In the genomic region with DNA sequence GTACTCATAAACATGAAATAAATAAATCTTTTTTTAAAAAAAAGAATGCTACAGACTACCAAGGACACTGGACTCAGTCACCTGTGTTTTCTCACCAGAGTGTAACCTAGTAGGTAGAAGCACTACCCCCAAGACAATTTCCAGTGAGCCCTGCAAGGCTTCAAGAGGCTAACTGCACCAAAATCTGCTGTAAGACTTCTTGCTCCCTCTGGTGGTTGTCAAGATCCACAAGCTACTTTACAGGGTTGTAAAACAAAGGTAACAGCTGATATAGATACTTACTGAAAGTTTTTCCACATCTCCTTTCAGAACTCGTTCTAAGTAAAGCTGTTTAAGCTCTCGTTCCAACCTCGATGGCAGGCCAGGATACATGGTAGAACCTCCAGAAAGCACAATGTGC, we compare ENCODE assay signal across 7 mouse cellular contexts. TPM values are rescaled to one million over a fixed set of nuclear protein-coding genes. Genes with fewer than 3 reads are reported as not detected.
A peak's percentile ranks its signal among the peaks of the same experiment; 100 is the strongest.
DNase-seq lines count a peak whose midpoint lies in the region; TF ChIP-seq lines count a peak whose summit lies in the region.

No protein-coding gene starts in this region.

- DNase-seq in left cerebral cortex, adult 2 months (ENCODE audit: extremely low spot score in 1 of 2, low spot score in 2 of 2), result no peak
- DNase-seq in left cerebral cortex, adult 8-10 months (ENCODE audit: low spot score in 2 of 2), result no peak
- DNase-seq in MEL (ENCODE audit: low read depth, low spot score), result peak; percentile 70
- DNase-seq in c-Kit-positive CD71-negative TER-119-negative erythroid progenitor cells, embryonic 14.5 days (ENCODE audit: low read depth), result peak; percentile 18
- DNase-seq in heart, embryonic 10.5 days (ENCODE audit: low spot score), result peak; percentile 42
- DNase-seq in lung, postnatal 14 days, result peak; percentile 18
- no peak for DNase-seq in urinary bladder, postnatal 36 days (ENCODE audit: low spot score in 2 of 2)

- TF ChIP-seq EP300 in MEL (IDR thresholded peaks at IDR 0.05; ENCODE audit: low read depth in 1 of 2, low read length in 2 of 2), result no peak

- 0 out of 2 replicates have a peak, but pooled peaks cover 1% of the 10 kb centered on the region for H3K79me2 ChIP-seq in MEL (ENCODE audit: control insufficient read depth, insufficient read depth, low read length, poor library complexity)

- no peak overlapping the region for H3K4me3 ChIP-seq in left cerebral cortex, adult 2 months
- H3K4me3 ChIP-seq in MEL (ENCODE audit: control insufficient read depth in 1 of 2, insufficient read depth in 1 of 2, low read depth in 2 of 2, low read length in 2 of 2), result no peak overlapping the region
- no peak overlapping the region for H3K4me3 ChIP-seq in heart, embryonic 10.5 days

- peaks cover 10 to 56% of the 10 kb centered on the region in 2 experiments for H3K36me3 ChIP-seq in MEL (ENCODE audit: control insufficient read depth in 1 of 2, insufficient read depth in 2 of 2, low read length in 2 of 2)
- peaks cover 68% of the 10 kb centered on the region for H3K36me3 ChIP-seq in heart, embryonic 10.5 days

- no peaks in the 10 kb centered on the region for H3K9me3 ChIP-seq in MEL (replicated peaks; ENCODE audit: insufficient read depth, low read length)
- H3K9me3 ChIP-seq in heart, embryonic 10.5 days, result no peaks in the 10 kb centered on the region

- no peak overlapping the region for H3K9ac ChIP-seq in MEL (ENCODE audit: control insufficient read depth, low read depth, low read length, poor library complexity, severe bottlenecking)

- intact Hi-C loops in left cerebral cortex, adult 2 months (cut with DNase I), result loop anchor here (1.0 to 2.0 kb wide), 3 partner anchors 151 to 249 kb away; no protein-coding TSS in a partner anchor

- no peaks in the 10 kb centered on the region for H3K4me1 ChIP-seq in MEL (ENCODE audit: control insufficient read depth in 1 of 2, insufficient read depth in 2 of 2, low read length in 2 of 2)
- H3K4me1 ChIP-seq in heart, embryonic 10.5 days, result no peaks in the 10 kb centered on the region

- H3K27ac ChIP-seq in left cerebral cortex, adult 2 months, result no peak overlapping the region
- no peak overlapping the region for H3K27ac ChIP-seq in MEL (ENCODE audit: control insufficient read depth, low read depth, low read length)
- no peak overlapping the region for H3K27ac ChIP-seq in heart, embryonic 10.5 days

- no peaks in the 10 kb centered on the region for H3K27me3 ChIP-seq in MEL (ENCODE audit: control insufficient read depth in 1 of 2, insufficient read depth in 2 of 2, low read length in 2 of 2)
- no peaks in the 10 kb centered on the region for H3K27me3 ChIP-seq in heart, embryonic 10.5 days (ENCODE audit: insufficient read depth, poor library complexity, severe bottlenecking)

- peak; percentile 82 for TF ChIP-seq CTCF in left cerebral cortex, adult 2 months (IDR thresholded peaks at IDR 0.05)
- TF ChIP-seq CTCF in MEL (IDR thresholded peaks at IDR 0.05 in 2 of 3, conservative IDR thresholded peaks at IDR 0.05 in 1 of 3; ENCODE audit: control insufficient read depth in 1 of 3, insufficient read depth in 1 of 3, low read depth in 2 of 3, low read length in 3 of 3, poor library complexity in 1 of 3, severe bottlenecking in 1 of 3), result peak; percentile 32 to 71 (median 58)

- TF ChIP-seq RAD21 in MEL (IDR thresholded peaks at IDR 0.05; ENCODE audit: low read depth, low read length), result peak; percentile 37

- TF ChIP-seq POLR2A in MEL (IDR thresholded peaks at IDR 0.05; ENCODE audit: control insufficient read depth in 1 of 2, insufficient read depth in 1 of 2, low read depth in 1 of 2, low read length in 2 of 2, poor library complexity in 1 of 2), result no peak

- WGBS in heart, embryonic 10.5 days, result 79% methylated on average over 3 of the region's 3 CpGs

TF ChIP-seq in MEL, 35 proteins besides CTCF, POLR2A, EP300 and RAD21:
- TF ChIP-seq MAZ (IDR thresholded peaks at IDR 0.05; ENCODE audit: low read depth, low read length) (no peak), KAT2A (conservative IDR thresholded peaks at IDR 0.05; ENCODE audit: low read depth, low read length) (no peak), ZC3H11A (IDR thresholded peaks at IDR 0.05; ENCODE audit: low read depth, low read length) (0 out of 2 replicates have a peak, but pooled peaks have one; percentile 17), SIN3A (IDR thresholded peaks at IDR 0.05; ENCODE audit: low read length) (peak; percentile 27; the same call in 1 of the 2 replicates), GABPA (IDR thresholded peaks at IDR 0.05; ENCODE audit: low read depth, low read length) (no peak), SMC3 (IDR thresholded peaks at IDR 0.05; ENCODE audit: low read depth, low read length) (peak; percentile 68)

RNA-seq across cellular contexts. Expression of gene Actr2, which starts 40.5 kb away (rescaled TPM):
- 100 to 1,000 TPM; 258 to 277 TPM for total RNA-seq in left cerebral cortex, adult 2 months (2021)
- 100 to 1,000 TPM; 276 to 291 (median 285) TPM for total RNA-seq in left cerebral cortex, adult 8-10 months (2022)
- total RNA-seq in MEL (2012; rRNA removed), result 160 and 170 TPM in 2 replicates
- 100 to 1,000 TPM in 1 of 2 experiments, 10 to 100 TPM in 1; 40.0 to 172 TPM for polyA plus RNA-seq in MEL (2012; ENCODE audit: insufficient read depth in 1 of 2, insufficient read length in 2 of 2, low read depth in 1 of 2, low replicate concordance in 2 of 2, missing spikeins in 1 of 2)
- polyA plus RNA-seq in heart, embryonic 10.5 days (2016; fragmentation: Nextera tagmentation; extraction: Ambion mirVana), result 97.5 and 105 TPM in 2 replicates

Comparison
In these comparisons a context has a peak if more than half of its experiments do, and no peak if none do; other contexts are left out.
1. DNase-seq: peak in MEL (single experiment), c-Kit-positive CD71-negative TER-119-negative erythroid progenitor cells, embryonic 14.5 days (single experiment), heart, embryonic 10.5 days (single experiment) and lung, postnatal 14 days (single experiment); none in left cerebral cortex, adult 2 months (0 of 2), left cerebral cortex, adult 8-10 months (0 of 2) and urinary bladder, postnatal 36 days (0 of 2).